Mouse (Mus musculus) liver, postnatal 0 days (tissue): ENCODE measurements around the gene Fras1.

Source experiments
- CTCF ChIP-seq: sonication (generic); IDR thresholded peaks from 2 replicates; pipeline ENCODE4 v1.5.1; 2016; ENCODE audit warnings: antibody characterized with exemption, low read depth
- EP300 ChIP-seq: IDR thresholded peaks from 2 replicates; pipeline ENCODE4 v1.6.1; 2016; ENCODE audit warnings: antibody characterized with exemption, low read depth, mild to moderate bottlenecking

- TF ChIP-seq CTCF: no peak
- no peak for TF ChIP-seq EP300
Observed at GRCm38 (mm10) chr5:96492497-96492896, 118.7 kb downstream of the Fras1 start.
